Mouse (Mus musculus): ENCODE results near the gene Rbm48. TPM values are rescaled to one million over a fixed set of nuclear protein-coding genes. Genes with fewer than 3 reads are reported as not detected.
A peak's percentile ranks its signal among the peaks of the same experiment; 100 is the strongest.

Rbm48 gene
- polyA plus RNA-seq, 1 experiment from 2014 or later = 15.9 TPM

GRCm38 (mm10) chr5:3574825-3575224 is 21.6 kb downstream of the Rbm48 start:
- DNase-seq (ENCODE audit: low spot score) (no peak), ATAC-seq (ENCODE audit: low FRiP score) (no peak)
- H3K4me3 ChIP-seq (replicated peaks; ENCODE audit: low read length) = no peak overlapping the region
- 94% methylated on average over 2 of the region's 2 CpGs for WGBS
- H3K27ac ChIP-seq = no peak overlapping the region
- no peaks in the 10 kb centered on the region for H3K4me1 ChIP-seq (replicated peaks; ENCODE audit: control insufficient read depth, insufficient read depth, low read length)
- H3K36me3 ChIP-seq (replicated peaks; ENCODE audit: control insufficient read depth, insufficient read depth) = peaks cover 97% of the 10 kb centered on the region
- no peak overlapping the region for H3K9ac ChIP-seq
- no peak overlapping the region for H3K4me2 ChIP-seq (replicated peaks)
- H3K9me3 ChIP-seq (ENCODE audit: control insufficient read depth, low read length) = no peaks in the 10 kb centered on the region
- H3K27me3 ChIP-seq (ENCODE audit: control insufficient read depth, insufficient read depth, low read length) = no peaks in the 10 kb centered on the region

- peaks cover 95% of the 10 kb centered on the region for H3K36me3 ChIP-seq (replicated peaks; ENCODE audit: control insufficient read depth, insufficient read depth)
- no peak within 1 kb of the TSS for H3K27ac ChIP-seq
- no peak within 1 kb of the TSS for H3K9ac ChIP-seq
- no peak for ATAC-seq (ENCODE audit: low FRiP score)
- DNase-seq (ENCODE audit: low spot score) = no peak
- no peak within 1 kb of the TSS for H3K4me3 ChIP-seq (replicated peaks; ENCODE audit: low read length)
- H3K27me3 ChIP-seq (ENCODE audit: control insufficient read depth, insufficient read depth, low read length) = no peaks in the 10 kb centered on the region
- H3K4me1 ChIP-seq (replicated peaks; ENCODE audit: control insufficient read depth, insufficient read depth, low read length) = no peaks in the 10 kb centered on the region
- H3K4me2 ChIP-seq (replicated peaks) = no peak within 1 kb of the TSS
- 94% methylated on average over 4 of the region's 4 CpGs for WGBS
- H3K9me3 ChIP-seq (ENCODE audit: control insufficient read depth, low read length) = no peaks in the 10 kb centered on the region
These were observed 25.1 kb downstream of the Rbm48 start, which contains the start of gene 1700109H08Rik for GRCm38 (mm10) chr5:3571266-3571665. 1700109H08Rik (plus strand) TSS chr5:3571566.

GRCm38 (mm10) chr5:3554198-3554597 is 42.2 kb downstream of the Rbm48 start:
- H3K4me1 ChIP-seq (replicated peaks; ENCODE audit: control insufficient read depth, insufficient read depth, low read length) = no peaks in the 10 kb centered on the region
- H3K4me2 ChIP-seq (replicated peaks) = no peak overlapping the region
- WGBS = 92% methylated on average over 2 of the region's 2 CpGs
- no peak overlapping the region for H3K27ac ChIP-seq
- H3K36me3 ChIP-seq (replicated peaks; ENCODE audit: control insufficient read depth, insufficient read depth) = peaks cover 44% of the 10 kb centered on the region
- no peaks in the 10 kb centered on the region for H3K9me3 ChIP-seq (ENCODE audit: control insufficient read depth, low read length)
- ATAC-seq (ENCODE audit: low FRiP score) = no peak
- H3K4me3 ChIP-seq (replicated peaks; ENCODE audit: low read length) = no peak overlapping the region
- H3K9ac ChIP-seq = no peak overlapping the region
- H3K27me3 ChIP-seq (ENCODE audit: control insufficient read depth, insufficient read depth, low read length) = no peaks in the 10 kb centered on the region
- DNase-seq (ENCODE audit: low spot score) = no peak

GRCm38 (mm10) chr5:3551481-3551880 is 44.9 kb downstream of the Rbm48 start:
- Histone ChIP-seq H3K9ac (no peak overlapping the region), H3K4me2 (replicated peaks) (no peak overlapping the region), H3K4me3 (replicated peaks; ENCODE audit: low read length) (no peak overlapping the region), H3K4me1 (replicated peaks; ENCODE audit: control insufficient read depth, insufficient read depth, low read length) (no peaks in the 10 kb centered on the region), H3K36me3 (replicated peaks; ENCODE audit: control insufficient read depth, insufficient read depth) (peaks cover 18% of the 10 kb centered on the region), H3K27ac (no peak overlapping the region), H3K9me3 (ENCODE audit: control insufficient read depth, low read length) (no peaks in the 10 kb centered on the region), H3K27me3 (ENCODE audit: control insufficient read depth, insufficient read depth, low read length) (no peaks in the 10 kb centered on the region)
- WGBS = 96% methylated on average over 1 of the region's 1 CpGs
- DNase-seq (ENCODE audit: low spot score) (no peak), ATAC-seq (ENCODE audit: low FRiP score) (no peak)

- H3K9me3 ChIP-seq (ENCODE audit: control insufficient read depth, low read length) = no peaks in the 10 kb centered on the region
- H3K9ac ChIP-seq = no peak overlapping the region
- DNase-seq (ENCODE audit: low spot score) (no peak), ATAC-seq (ENCODE audit: low FRiP score) (no peak)
- no peak overlapping the region for H3K4me2 ChIP-seq (replicated peaks)
- H3K27ac ChIP-seq = no peak overlapping the region
- H3K27me3 ChIP-seq (ENCODE audit: control insufficient read depth, insufficient read depth, low read length) = no peaks in the 10 kb centered on the region
- H3K4me3 ChIP-seq (replicated peaks; ENCODE audit: low read length) = no peak overlapping the region
- H3K4me1 ChIP-seq (replicated peaks; ENCODE audit: control insufficient read depth, insufficient read depth, low read length) = peaks cover 13% of the 10 kb centered on the region; the same call in 1 of the 2 replicates
- WGBS = 95% methylated on average over 1 of the region's 1 CpGs
- H3K36me3 ChIP-seq (replicated peaks; ENCODE audit: control insufficient read depth, insufficient read depth) = no peaks in the 10 kb centered on the region
These were observed 50.2 kb downstream of the Rbm48 start for GRCm38 (mm10) chr5:3546226-3546625.

- WGBS = 7% methylated on average over 7 of the region's 7 CpGs
- no peaks in the 10 kb centered on the region for H3K36me3 ChIP-seq (replicated peaks; ENCODE audit: control insufficient read depth, insufficient read depth)
- no peaks in the 10 kb centered on the region for H3K9me3 ChIP-seq (ENCODE audit: control insufficient read depth, low read length)
- peak; percentile 28; the same call in 1 of the 2 replicates for ATAC-seq (ENCODE audit: low FRiP score)
- no peak for DNase-seq (ENCODE audit: low spot score)
- H3K4me2 ChIP-seq (replicated peaks) = peak overlapping the region; percentile 54
- no peak overlapping the region for H3K27ac ChIP-seq
- H3K9ac ChIP-seq = peak overlapping the region; percentile 87
- H3K27me3 ChIP-seq (ENCODE audit: control insufficient read depth, insufficient read depth, low read length) = no peaks in the 10 kb centered on the region
- H3K4me3 ChIP-seq (replicated peaks; ENCODE audit: low read length) = peak overlapping the region; percentile 87
- H3K4me1 ChIP-seq (replicated peaks; ENCODE audit: control insufficient read depth, insufficient read depth, low read length) = peaks cover 13% of the 10 kb centered on the region; the same call in 1 of the 2 replicates
These were observed 52.0 kb downstream of the Rbm48 start for GRCm38 (mm10) chr5:3544480-3544769.

- Histone ChIP-seq H3K27ac (peak within 1 kb of the TSS; percentile 88), H3K9ac (peak within 1 kb of the TSS; percentile 87), H3K27me3 (ENCODE audit: control insufficient read depth, insufficient read depth, low read length) (no peaks in the 10 kb centered on the region), H3K36me3 (replicated peaks; ENCODE audit: control insufficient read depth, insufficient read depth) (no peaks in the 10 kb centered on the region), H3K4me1 (replicated peaks; ENCODE audit: control insufficient read depth, insufficient read depth, low read length) (peaks cover 13% of the 10 kb centered on the region; the same call in 1 of the 2 replicates), H3K9me3 (ENCODE audit: control insufficient read depth, low read length) (no peaks in the 10 kb centered on the region), H3K4me2 (replicated peaks) (peak within 1 kb of the TSS; percentile 54), H3K4me3 (replicated peaks; ENCODE audit: low read length) (peak within 1 kb of the TSS; percentile 87)
- peak; percentile 97 for ATAC-seq (ENCODE audit: low FRiP score)
- WGBS = under 1% methylated on average over 76 of the region's 80 CpGs
- peak; percentile 97 for DNase-seq (ENCODE audit: low spot score)
These were observed 52.5 kb downstream of the Rbm48 start, which contains the start of gene Fam133b for GRCm38 (mm10) chr5:3543629-3544479. Fam133b (plus strand) TSS chr5:3543833.

GRCm38 (mm10) chr5:3541871-3542270 is 54.5 kb downstream of the Rbm48 start:
- ATAC-seq (ENCODE audit: low FRiP score) (no peak), DNase-seq (ENCODE audit: low spot score) (no peak)
- H3K27ac ChIP-seq = no peak overlapping the region
- 86% methylated on average over 6 of the region's 6 CpGs for WGBS
- no peaks in the 10 kb centered on the region for H3K9me3 ChIP-seq (ENCODE audit: control insufficient read depth, low read length)
- H3K4me1 ChIP-seq (replicated peaks; ENCODE audit: control insufficient read depth, insufficient read depth, low read length) = peaks cover 13% of the 10 kb centered on the region; the same call in 1 of the 2 replicates
- H3K9ac ChIP-seq = no peak overlapping the region
- no peak overlapping the region for H3K4me2 ChIP-seq (replicated peaks)
- no peak overlapping the region for H3K4me3 ChIP-seq (replicated peaks; ENCODE audit: low read length)
- no peaks in the 10 kb centered on the region for H3K27me3 ChIP-seq (ENCODE audit: control insufficient read depth, insufficient read depth, low read length)
- H3K36me3 ChIP-seq (replicated peaks; ENCODE audit: control insufficient read depth, insufficient read depth) = no peaks in the 10 kb centered on the region

- H3K27ac ChIP-seq = no peak overlapping the region
- no peaks in the 10 kb centered on the region for H3K27me3 ChIP-seq (ENCODE audit: control insufficient read depth, insufficient read depth, low read length)
- ATAC-seq (ENCODE audit: low FRiP score) (no peak), DNase-seq (ENCODE audit: low spot score) (no peak)
- no peaks in the 10 kb centered on the region for H3K9me3 ChIP-seq (ENCODE audit: control insufficient read depth, low read length)
- no peaks in the 10 kb centered on the region for H3K36me3 ChIP-seq (replicated peaks; ENCODE audit: control insufficient read depth, insufficient read depth)
- H3K4me3 ChIP-seq (replicated peaks; ENCODE audit: low read length) = no peak overlapping the region
- H3K4me2 ChIP-seq (replicated peaks) = no peak overlapping the region
- no peak overlapping the region for H3K9ac ChIP-seq
- 67% methylated on average over 11 of the region's 11 CpGs for WGBS
- H3K4me1 ChIP-seq (replicated peaks; ENCODE audit: control insufficient read depth, insufficient read depth, low read length) = no peaks in the 10 kb centered on the region
These were observed 57.6 kb downstream of the Rbm48 start for GRCm38 (mm10) chr5:3538505-3539472.

Measured in hindbrain, embryonic 14.5 days (tissue).